Mouse (Mus musculus) hindbrain, embryonic 12.5 days (tissue): ENCODE measurements at regions not wholly inside any gene's neighbourhood (a gene's known extent, or its start where the extent isn't known, plus 50 kb on each side); places are given as distances from the start of the nearest gene placed in this dataset.

Source experiments
- ATAC-seq: fragments of 200-750 bp; cut with Nextera tagmentation; 2 replicates; pipeline ENCODE4 v1.8.0; 2017; ENCODE audit warnings: moderate TSS enrichment; ENCODE audit not compliant: low FRiP score
- H3K27ac ChIP-seq: fragments of 300-500 bp; sonication (generic); 2 replicates; pipeline ENCODE4 v1.5.1; 2016; ENCODE audit warnings: mild to moderate bottlenecking
- H3K27me3 ChIP-seq: fragments of 300-500 bp; sonication (generic); 2 replicates; pipeline ENCODE4 v1.6.1; 2016; ENCODE audit warnings: mild to moderate bottlenecking
- H3K36me3 ChIP-seq: fragments of 300-500 bp; sonication (generic); 2 replicates; pipeline ENCODE4 v1.6.1; 2016; ENCODE audit warnings: mild to moderate bottlenecking
- H3K4me1 ChIP-seq: fragments of 300-500 bp; sonication (generic); 2 replicates; pipeline ENCODE4 v1.6.1; 2016
- H3K4me2 ChIP-seq: fragments of 300-500 bp; sonication (generic); replicated peaks from 2 replicates; pipeline ENCODE4 v1.6.1; 2016; ENCODE audit warnings: mild to moderate bottlenecking
- H3K4me3 ChIP-seq: fragments of 300-500 bp; sonication (generic); 2 replicates; pipeline ENCODE4 v1.5.1; 2016; ENCODE audit warnings: mild to moderate bottlenecking
- H3K9ac ChIP-seq: fragments of 300-500 bp; sonication (generic); 2 replicates; pipeline ENCODE4 v1.6.1; 2016; ENCODE audit warnings: mild to moderate bottlenecking, moderate library complexity
- H3K9me3 ChIP-seq: fragments of 300-500 bp; sonication (generic); replicated peaks from 2 replicates; pipeline ENCODE4 v1.6.1; 2016; ENCODE audit warnings: mild to moderate bottlenecking
- WGBS: fragments of 180-500 bp; shearing (Covaris S2); methylation state at CpG from one replicate; pipeline ENCODE4 v1.1.7; 2016; 5-methylcytosine and 5-hydroxymethylcytosine counted together

DNA sequence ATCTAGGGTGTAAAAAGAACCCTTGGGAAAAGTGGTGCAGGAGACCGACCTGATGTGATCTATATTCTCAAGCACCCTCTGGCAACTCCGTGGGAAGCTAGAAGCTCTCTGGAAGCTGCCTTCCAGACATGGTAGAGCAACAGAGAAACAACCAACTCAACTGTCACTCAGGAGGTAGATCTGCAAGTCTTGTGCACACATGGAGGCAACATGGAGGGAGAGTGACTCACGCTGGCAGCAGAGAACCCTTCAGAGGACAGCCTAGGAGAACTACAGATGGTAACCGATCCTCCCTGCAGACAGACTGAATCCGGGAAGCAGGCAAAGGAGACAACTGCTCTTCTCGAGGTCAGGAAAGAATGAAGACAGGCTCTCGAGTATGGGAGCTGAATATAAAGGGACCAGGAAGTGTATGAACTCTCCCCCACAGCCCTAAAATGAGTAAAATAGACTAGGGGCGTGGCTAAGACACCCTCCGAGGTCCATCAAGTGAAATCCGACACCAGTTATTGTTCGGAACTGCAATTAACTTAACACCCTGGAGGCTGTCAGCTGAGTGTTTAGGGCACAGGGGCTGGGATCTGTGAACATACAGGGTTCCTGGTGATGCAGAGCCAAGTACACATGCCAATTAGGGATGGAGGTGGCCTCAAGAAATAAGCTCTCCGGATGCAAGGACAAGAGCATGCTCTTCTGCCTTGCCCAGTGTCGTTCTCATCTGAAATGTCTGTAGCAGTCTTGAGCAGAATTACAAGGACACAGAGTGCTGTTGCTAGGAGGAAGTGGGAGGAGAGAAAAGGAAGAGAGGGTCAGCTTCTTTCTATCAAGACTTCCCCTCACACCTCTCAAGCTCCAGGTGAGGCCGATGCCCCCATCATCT lies 93.5 kb downstream of the Fam168b start:
- no peak overlapping the region for H3K27ac ChIP-seq
- peak overlapping the region; percentile 81; the same call in 1 of the 2 replicates for H3K4me3 ChIP-seq
- ATAC-seq, result peak; percentile 49
- H3K36me3 ChIP-seq, result no peaks in the 10 kb centered on the region
- peaks cover 32% of the 10 kb centered on the region for H3K27me3 ChIP-seq
- no peaks in the 10 kb centered on the region for H3K9me3 ChIP-seq
- WGBS, result 9% methylated on average over 14 of the region's 14 CpGs
- peaks cover 22% of the 10 kb centered on the region for H3K4me1 ChIP-seq
- peak overlapping the region; percentile 98 for H3K4me2 ChIP-seq
- no peak overlapping the region for H3K9ac ChIP-seq

DNA sequence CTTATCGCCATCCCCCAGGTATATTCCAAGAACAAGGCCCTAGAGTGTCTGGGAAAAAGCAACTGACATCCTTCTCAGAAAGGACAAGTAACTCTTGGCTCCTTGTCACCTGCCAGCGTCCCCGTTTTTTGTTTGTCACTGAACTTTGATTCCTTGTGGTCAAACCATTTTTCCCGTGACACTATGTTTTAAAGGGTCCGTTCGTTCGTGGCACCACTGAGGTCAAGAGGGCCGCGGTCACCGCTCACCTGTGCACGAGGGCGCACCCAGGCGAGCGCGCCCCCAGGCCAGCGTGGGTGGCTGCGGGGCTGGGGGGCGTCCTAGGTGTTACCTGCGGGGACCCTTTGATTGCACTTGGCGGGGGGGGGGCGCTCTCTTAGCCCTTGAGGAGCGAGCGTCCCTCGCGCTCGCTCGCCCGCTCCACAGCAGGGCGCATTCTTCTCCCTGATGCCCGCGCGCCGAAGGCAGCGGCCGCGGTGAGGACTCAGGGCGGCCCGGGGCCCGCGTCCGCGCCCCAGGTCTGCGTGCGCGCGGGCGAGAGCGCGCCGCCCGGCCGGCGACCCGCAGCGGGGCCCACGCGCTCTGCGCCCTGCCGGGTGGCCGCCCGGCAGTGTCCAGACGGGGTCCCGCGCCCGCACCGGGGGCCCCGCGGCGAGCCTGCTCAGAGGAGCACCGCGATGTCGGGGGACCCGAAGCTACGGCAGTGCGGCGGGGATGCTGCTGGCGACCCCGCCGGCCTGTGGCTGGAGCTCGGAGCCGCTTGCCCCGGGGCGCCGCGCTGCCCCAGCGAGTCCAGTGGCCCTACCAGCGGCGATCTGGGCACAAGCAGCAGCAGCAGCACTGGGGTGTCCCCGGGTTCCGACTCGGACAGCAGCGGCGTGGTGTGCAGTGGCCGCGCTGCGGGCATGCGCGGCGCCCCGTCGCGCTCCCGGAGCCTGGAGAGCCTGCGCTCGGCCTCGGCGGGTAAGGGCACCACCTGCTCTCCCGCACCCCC lies 92.5 kb downstream of the Fam168b start:
- under 1% methylated on average over 99 of the region's 108 CpGs for WGBS
- peak overlapping the region; percentile 81 for H3K4me3 ChIP-seq
- no peaks in the 10 kb centered on the region for H3K9me3 ChIP-seq
- no peaks in the 10 kb centered on the region for H3K36me3 ChIP-seq
- peak overlapping the region; percentile 82 for H3K9ac ChIP-seq
- peak; percentile 72 for ATAC-seq
- peaks cover 22% of the 10 kb centered on the region for H3K4me1 ChIP-seq
- H3K27me3 ChIP-seq, result peaks cover 32% of the 10 kb centered on the region
- peak overlapping the region; percentile 98 for H3K4me2 ChIP-seq
- 0 out of 2 replicates have a peak overlapping the region, but pooled peaks have one; percentile 30 for H3K27ac ChIP-seq

DNA sequence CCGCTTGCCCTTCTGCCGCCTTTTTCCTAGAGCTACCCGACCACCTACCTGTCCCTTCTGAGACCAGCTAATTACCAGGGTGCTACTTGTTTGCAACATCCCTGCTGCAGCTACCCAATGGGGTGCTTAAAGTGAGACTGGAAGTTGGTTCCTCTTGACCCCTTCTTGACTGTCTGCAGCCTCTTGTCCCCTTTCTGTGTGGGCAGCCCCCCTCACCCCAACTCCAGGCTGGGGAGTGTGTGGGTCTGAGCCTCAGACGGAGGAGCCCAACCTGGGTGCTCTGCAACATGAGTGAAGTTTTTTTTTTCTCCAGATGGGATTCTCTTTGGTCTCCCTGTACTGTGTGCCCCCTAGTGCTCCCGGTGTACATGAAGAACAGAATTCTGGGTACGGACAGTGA lies 91.7 kb downstream of the Fam168b start:
- ATAC-seq, result no peak; the same call in none of the 2 replicates
- Histone ChIP-seq H3K4me3 (peak overlapping the region; percentile 81), H3K36me3 (no peaks in the 10 kb centered on the region), H3K9me3 (no peaks in the 10 kb centered on the region), H3K27me3 (peaks cover 32% of the 10 kb centered on the region), H3K4me1 (peaks cover 22% of the 10 kb centered on the region), H3K27ac (no peak overlapping the region), H3K4me2 (peak overlapping the region; percentile 98), H3K9ac (peak overlapping the region; percentile 82)
- WGBS, result 4% methylated on average over 5 of the region's 6 CpGs

DNA sequence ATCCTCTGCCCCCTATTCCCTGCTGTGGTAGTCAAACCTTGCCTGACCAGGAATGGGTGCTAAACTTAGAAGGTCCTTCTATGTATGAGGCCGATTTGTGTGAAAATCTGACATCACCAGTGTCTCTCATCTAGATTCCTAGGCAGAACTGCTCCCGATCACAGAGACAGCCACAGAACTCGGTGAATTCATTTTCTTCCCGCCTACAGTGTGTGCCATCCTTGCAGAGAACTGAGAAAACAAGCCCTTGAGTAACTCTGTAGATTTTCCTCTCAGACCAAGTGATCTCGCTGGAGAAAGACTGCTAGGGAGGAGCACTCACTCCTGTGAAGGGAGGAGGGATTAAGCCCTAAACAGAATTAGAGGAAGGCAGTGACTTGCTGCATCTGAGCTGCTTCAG lies 89.3 kb downstream of the Fam168b start:
- H3K4me1 ChIP-seq, result peaks cover 22% of the 10 kb centered on the region
- H3K27ac ChIP-seq, result no peak overlapping the region
- H3K9ac ChIP-seq, result no peak overlapping the region
- no peak overlapping the region for H3K4me2 ChIP-seq
- no peak overlapping the region for H3K4me3 ChIP-seq
- 68% methylated on average over 5 of the region's 5 CpGs for WGBS
- no peak for ATAC-seq
- no peaks in the 10 kb centered on the region for H3K9me3 ChIP-seq
- H3K36me3 ChIP-seq, result no peaks in the 10 kb centered on the region
- peaks cover 30% of the 10 kb centered on the region for H3K27me3 ChIP-seq

DNA sequence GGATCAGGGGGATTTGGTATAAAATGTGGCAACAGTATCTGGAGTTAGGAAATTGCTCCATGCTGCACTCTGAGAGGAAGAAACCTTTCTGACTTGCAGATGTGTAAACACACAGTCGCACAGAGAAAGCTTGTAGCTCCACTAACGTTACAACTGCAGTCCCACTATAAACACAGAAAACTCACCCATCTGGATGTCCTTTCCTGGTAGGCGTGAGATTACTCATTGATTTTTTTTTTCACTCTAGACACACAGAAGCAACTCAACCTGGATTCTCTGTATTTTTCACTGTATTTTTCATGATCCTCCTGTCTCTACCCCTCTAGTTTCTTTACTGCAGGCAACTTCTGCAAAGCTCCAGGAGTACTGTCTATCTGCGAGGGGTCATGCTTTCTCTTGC lies 82.3 kb downstream of the Fam168b start:
- H3K9ac ChIP-seq, result no peak overlapping the region
- H3K36me3 ChIP-seq, result no peaks in the 10 kb centered on the region
- no peaks in the 10 kb centered on the region for H3K4me1 ChIP-seq
- WGBS, result 68% methylated on average over 4 of the region's 4 CpGs
- no peak overlapping the region for H3K4me2 ChIP-seq
- no peak overlapping the region for H3K27ac ChIP-seq
- no peak for ATAC-seq
- H3K4me3 ChIP-seq, result no peak overlapping the region
- no peaks in the 10 kb centered on the region for H3K27me3 ChIP-seq
- no peaks in the 10 kb centered on the region for H3K9me3 ChIP-seq

DNA sequence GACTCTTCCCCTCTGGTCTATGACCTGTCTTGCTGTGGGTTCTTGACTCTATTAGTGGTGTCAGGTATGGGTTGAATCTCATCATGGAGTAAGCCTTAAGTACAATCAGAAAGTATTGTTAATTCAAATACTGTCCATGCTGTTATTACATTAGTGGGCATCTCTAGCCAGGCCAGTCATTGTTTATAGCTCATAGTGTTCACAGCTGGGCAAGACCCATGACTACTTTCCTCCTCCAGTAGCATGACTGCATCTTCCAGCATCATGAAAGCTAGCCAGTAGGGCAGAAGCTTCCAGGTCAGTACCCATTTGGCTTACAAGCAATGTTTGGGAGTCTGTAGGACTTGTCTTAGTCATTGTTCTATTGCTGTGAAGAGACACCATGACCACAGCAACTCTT lies 81.4 kb downstream of the Fam168b start:
- no peaks in the 10 kb centered on the region for H3K9me3 ChIP-seq
- H3K9ac ChIP-seq, result no peak overlapping the region
- no peak for ATAC-seq
- no peaks in the 10 kb centered on the region for H3K36me3 ChIP-seq
- no peaks in the 10 kb centered on the region for H3K4me1 ChIP-seq
- no peaks in the 10 kb centered on the region for H3K27me3 ChIP-seq
- no peak overlapping the region for H3K4me3 ChIP-seq
- H3K4me2 ChIP-seq, result no peak overlapping the region
- H3K27ac ChIP-seq, result no peak overlapping the region

DNA sequence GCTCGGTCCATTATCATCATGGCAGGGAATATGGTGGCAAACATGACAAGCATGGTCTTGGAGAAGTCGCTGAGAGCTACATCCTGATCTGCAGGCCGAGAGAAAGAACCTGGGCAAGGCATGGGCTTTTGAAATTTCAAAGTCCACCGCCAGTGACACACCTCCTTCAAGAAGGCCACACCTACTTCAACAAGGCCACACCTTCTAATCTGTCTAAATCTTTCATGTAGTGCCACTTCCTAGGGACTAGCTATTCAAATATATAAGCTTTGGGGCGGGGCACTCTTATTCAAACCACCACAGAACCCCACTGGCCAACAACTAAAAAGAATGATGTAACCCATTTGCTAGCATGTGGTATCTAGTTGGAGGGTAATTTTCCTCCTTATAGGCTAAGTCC lies 81.0 kb downstream of the Fam168b start:
- H3K4me3 ChIP-seq, result no peak overlapping the region
- no peaks in the 10 kb centered on the region for H3K9me3 ChIP-seq
- H3K36me3 ChIP-seq, result no peaks in the 10 kb centered on the region
- no peak overlapping the region for H3K9ac ChIP-seq
- no peaks in the 10 kb centered on the region for H3K4me1 ChIP-seq
- ATAC-seq, result no peak
- no peaks in the 10 kb centered on the region for H3K27me3 ChIP-seq
- no peak overlapping the region for H3K27ac ChIP-seq
- no peak overlapping the region for H3K4me2 ChIP-seq
- 88% methylated on average over 5 of the region's 5 CpGs for WGBS
